Mouse (Mus musculus): ENCODE results near the gene Prl2b1.

Prl2b1 gene

GRCm38 (mm10) chr13:27390746-27391145, at the start of gene Prl2b1:
Gene Prl2b1 (minus strand): TSS chr13:27390846.
- in situ Hi-C loops (cut with MboI) = no loop called here

DNA sequence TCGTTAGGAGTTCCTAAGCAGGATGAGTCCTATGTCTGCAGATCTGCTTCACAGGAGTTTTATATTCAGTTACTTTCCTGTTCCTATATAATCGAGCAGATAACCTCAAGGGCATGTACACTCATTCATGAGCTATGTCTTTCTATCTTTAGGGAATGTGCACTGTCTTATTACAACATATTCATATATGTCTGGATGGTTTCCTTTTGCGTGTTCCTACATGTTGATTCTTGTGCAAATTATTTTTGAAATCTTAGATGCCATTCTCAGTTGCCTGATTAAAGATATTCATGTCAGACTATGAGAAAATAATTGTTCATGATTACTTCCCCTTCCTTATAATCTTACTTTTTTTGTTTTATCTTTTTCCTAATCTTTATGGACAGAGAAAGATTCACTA, 47.9 kb upstream of the Prl2b1 start, which contains the start of gene Prl8a6:
Gene Prl8a6 (minus strand): TSS at position 101 of the 400 bp plus-strand sequence.
- in situ Hi-C loops (cut with MboI) = no loop called here

DNA sequence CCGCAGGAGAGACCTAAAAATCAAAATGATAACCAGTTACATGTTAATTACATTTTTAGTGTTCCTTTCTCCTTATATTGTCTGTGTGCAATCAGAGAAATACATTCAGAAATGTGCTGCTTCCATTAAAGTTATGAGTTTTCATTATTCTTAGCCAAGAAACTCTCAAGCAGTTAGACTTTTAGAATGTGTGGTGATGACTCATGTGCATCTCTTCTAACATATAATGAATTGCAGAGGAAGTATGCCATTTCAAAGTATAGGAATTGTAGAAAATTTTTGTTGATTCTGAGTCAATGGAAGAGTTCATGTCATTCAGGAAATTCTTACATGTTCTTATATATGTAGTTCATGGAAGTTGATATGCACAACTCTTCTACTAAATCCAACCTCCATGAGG, 42.5 kb upstream of the Prl2b1 start:
- in situ Hi-C loops (cut with MboI) = no loop called here

- in situ Hi-C loops (cut with MboI) = no loop called here
Measured at GRCm38 (mm10) chr13:27413640-27414039, 23.0 kb upstream of the Prl2b1 start.

- in situ Hi-C loops (cut with MboI) = no loop called here
Measured at GRCm38 (mm10) chr13:27399061-27399724, 8.5 kb upstream of the Prl2b1 start.

DNA sequence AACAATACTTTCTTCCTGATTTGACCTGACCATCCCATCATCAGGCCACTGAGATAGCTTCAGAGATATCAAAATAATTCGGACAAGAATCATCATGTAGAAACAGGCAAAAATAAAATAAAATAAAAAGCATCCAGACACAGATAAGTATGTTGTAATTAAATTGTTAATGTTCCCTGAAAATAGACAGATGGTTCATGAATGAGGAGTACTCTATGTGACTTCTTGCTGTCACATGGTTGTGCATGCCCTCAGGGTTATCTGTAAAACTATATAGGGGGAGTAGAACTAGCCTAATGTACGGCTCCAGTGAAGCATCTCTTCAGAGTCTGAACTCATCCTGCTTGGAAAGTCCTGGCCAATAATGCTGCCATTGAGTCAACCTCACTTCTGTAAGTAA, 45.3 kb downstream of the Prl2b1 start, which contains the start of gene Prl8a2:
Gene Prl8a2 (plus strand): TSS at position 301 of the 400 bp plus-strand sequence.
- in situ Hi-C loops (cut with MboI) = no loop called here

- in situ Hi-C loops (cut with MboI) = no loop called here
Measured at GRCm38 (mm10) chr13:27342733-27343275, 47.8 kb downstream of the Prl2b1 start.

GRCm38 (mm10) chr13:27334989-27335388, 55.7 kb downstream of the Prl2b1 start:
- in situ Hi-C loops (cut with MboI) = no loop called here
